Mouse (Mus musculus) liver, embryonic 14.5 days (tissue): ENCODE results near the gene Ush2a. TPM values are rescaled to one million over a fixed set of nuclear protein-coding genes. Genes with fewer than 3 reads are reported as not detected.

Experiments
- ATAC-seq: fragments of 200-750 bp; cut with Nextera tagmentation; 2 replicates; pipeline ENCODE4 v1.8.0; 2017; ENCODE audit warnings: moderate number of reproducible peaks, mild to moderate bottlenecking, moderate library complexity; ENCODE audit not compliant: insufficient read depth
- DNase-seq, 3 experiments: peaks; one replicate each; pipeline ENCODE4 v3.0.0-alpha.2; 2012 to 2013; ENCODE audit warnings: low read depth in 3 of 3, low spot score in 3 of 3
- H3K27ac ChIP-seq: fragments of 300-500 bp; sonication (generic); 2 replicates; pipeline ENCODE4 v1.5.1; 2014; ENCODE audit warnings: moderate library complexity, mild to moderate bottlenecking, control low read depth, inconsistent platforms
- H3K27me3 ChIP-seq: fragments of 300-500 bp; sonication (generic); 2 replicates; pipeline ENCODE4 v1.6.1; 2014; ENCODE audit warnings: mild to moderate bottlenecking, low read length, moderate library complexity; ENCODE audit not compliant: control insufficient read depth, insufficient read depth
- H3K36me3 ChIP-seq: fragments of 300-500 bp; sonication (generic); replicated peaks from 2 replicates; pipeline ENCODE4 v1.6.1; 2014; ENCODE audit warnings: low read depth; ENCODE audit not compliant: control insufficient read depth, insufficient read depth
- H3K4me1 ChIP-seq, 2 experiments: fragments of 200-500 bp in 1 of 2; fragments of 300-500 bp in 1 of 2; sonication (generic) in 1 of 2; replicated peaks; 2 replicates each; pipeline ENCODE4 v1.6.1; 2012 to 2014; ENCODE audit warnings: antibody characterized with exemption in 1 of 2, inconsistent platforms in 1 of 2, low read length in 1 of 2; ENCODE audit not compliant: control insufficient read depth in 2 of 2, insufficient read depth in 2 of 2
- H3K4me2 ChIP-seq: fragments of 300-500 bp; sonication (generic); 2 replicates; pipeline ENCODE4 v1.6.1; 2014; ENCODE audit warnings: low read depth, mild to moderate bottlenecking, control low read depth, moderate library complexity
- H3K4me3 ChIP-seq, 2 experiments: fragments of 200-500 bp in 1 of 2; fragments of 300-500 bp in 1 of 2; sonication (generic) in 1 of 2; 2 replicates each; pipeline ENCODE4 v1.5.1; 2012 to 2014; ENCODE audit warnings: low read depth in 2 of 2, low read length in 2 of 2, mild to moderate bottlenecking in 2 of 2, control low read depth in 1 of 2, inconsistent platforms in 1 of 2, moderate library complexity in 1 of 2; ENCODE audit not compliant: insufficient read depth in 1 of 2
- H3K9ac ChIP-seq: fragments of 300-500 bp; sonication (generic); replicated peaks from 2 replicates; pipeline ENCODE4 v1.6.1; 2014; ENCODE audit warnings: mild to moderate bottlenecking, control low read depth, moderate library complexity
- H3K9me3 ChIP-seq: fragments of 300-500 bp; sonication (generic); 2 replicates; pipeline ENCODE4 v1.6.1; 2016; ENCODE audit warnings: low read length, mixed read lengths; ENCODE audit not compliant: control insufficient read depth
- CTCF ChIP-seq: IDR thresholded peaks from 2 replicates; pipeline ENCODE4 v1.5.1; 2016; ENCODE audit warnings: antibody characterized with exemption, low read depth, control low read depth
- EP300 ChIP-seq: IDR thresholded peaks from 2 replicates; pipeline ENCODE4 v1.6.1; 2016; ENCODE audit warnings: antibody characterized with exemption, low read depth
- WGBS: fragments of 180-500 bp; shearing (Covaris S2); extraction: QIAGEN DNeasy Blood & Tissue Kit; methylation state at CpG from one replicate; pipeline ENCODE4 v1.1.7; 2014; ENCODE audit not compliant: insufficient replicate concordance; 5-methylcytosine and 5-hydroxymethylcytosine counted together
- polyA plus RNA-seq, 2 experiments: library from polyadenylated mRNA; depleted of rRNA in 1 of 2; stranded (reverse) in 1 of 2; unstranded in 1 of 2; fragments of >200 nt; fragmentation: Nextera tagmentation in 1 of 2; extraction: Ambion mirVana in 1 of 2; gene quantifications; 2 replicates each; pipeline versions ENCODE4 v1.2.1 to v1.2.3; 2012 to 2014

Ush2a gene
- polyA plus RNA-seq, 2 experiments = 0.02 TPM; not detected in 1

DNA sequence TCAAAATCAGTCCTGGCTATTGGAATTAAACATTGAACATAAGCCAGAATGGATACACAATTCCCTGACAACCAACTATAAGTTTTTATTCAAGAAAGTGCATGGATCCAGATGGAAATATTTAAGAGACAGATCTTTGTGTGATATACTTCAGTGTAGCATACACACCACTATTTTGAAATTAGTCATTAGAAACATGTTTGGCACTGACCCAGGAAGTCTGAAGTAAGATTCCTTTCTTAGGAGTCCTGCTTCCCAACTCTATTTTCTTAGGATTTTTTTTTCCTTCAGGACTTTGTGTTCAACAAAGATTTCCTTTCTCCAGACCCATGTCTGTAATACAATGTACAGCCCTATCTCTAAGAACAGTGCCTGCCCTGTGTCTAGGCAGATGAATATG, 23.2 kb upstream of the Ush2a start:
- DNase-seq (no peak), ATAC-seq (no peak)
- Histone ChIP-seq H3K4me2 (no peak overlapping the region), H3K9ac (no peak overlapping the region), H3K4me1 (no peaks in the 10 kb centered on the region), H3K27ac (no peak overlapping the region), H3K4me3 (no peak overlapping the region), H3K36me3 (no peaks in the 10 kb centered on the region), H3K9me3 (no peaks in the 10 kb centered on the region), H3K27me3 (no peaks in the 10 kb centered on the region)
- no peak for TF ChIP-seq EP300
- TF ChIP-seq CTCF = no peak

DNA sequence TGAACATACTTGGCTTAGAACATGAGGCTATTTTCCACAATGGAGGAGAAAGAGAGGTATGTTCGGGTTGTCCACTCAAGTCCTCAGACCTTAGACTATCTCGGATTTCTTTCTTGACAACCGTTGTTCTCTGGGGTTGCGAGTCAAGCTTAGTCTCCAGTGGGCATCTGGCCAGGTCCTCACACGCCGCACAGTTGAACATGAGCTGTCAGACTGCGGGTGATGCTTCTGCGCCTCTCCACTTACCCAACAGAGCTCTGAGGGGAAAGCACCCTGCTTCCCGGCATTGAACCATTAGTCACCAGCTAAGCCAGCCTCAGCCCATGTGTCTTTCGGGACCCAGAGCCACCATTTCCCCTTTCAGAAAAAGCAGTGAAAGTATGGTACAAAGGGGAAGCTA, 20.1 kb upstream of the Ush2a start:
- H3K27ac ChIP-seq = no peak overlapping the region
- H3K4me2 ChIP-seq = no peak overlapping the region
- no peaks in the 10 kb centered on the region for H3K9me3 ChIP-seq
- H3K27me3 ChIP-seq = no peaks in the 10 kb centered on the region
- ATAC-seq = no peak
- 68% methylated on average over 10 of the region's 10 CpGs for WGBS
- H3K36me3 ChIP-seq = no peaks in the 10 kb centered on the region
- DNase-seq = no peak
- no peaks in the 10 kb centered on the region for H3K4me1 ChIP-seq
- no peak overlapping the region for H3K9ac ChIP-seq
- no peak overlapping the region for H3K4me3 ChIP-seq
- TF ChIP-seq CTCF (no peak), EP300 (no peak)

DNA sequence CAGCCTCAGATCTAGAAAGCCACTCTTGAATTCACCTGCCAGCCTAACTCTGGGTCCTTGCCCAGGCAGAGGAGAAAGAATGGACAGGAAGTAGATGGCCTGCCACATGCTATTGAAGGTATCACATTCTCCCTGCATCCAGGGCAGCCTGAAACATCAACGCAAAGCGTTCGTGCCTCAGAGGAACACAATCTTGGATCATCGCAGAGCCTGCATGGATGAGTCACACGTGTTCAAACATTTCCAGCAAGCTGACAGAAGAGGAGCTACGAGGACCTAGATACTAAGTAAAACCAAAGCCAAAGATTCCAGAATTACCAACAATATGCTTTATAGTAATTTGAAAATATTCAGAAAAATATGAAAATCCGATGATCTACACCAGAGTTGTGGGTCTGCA, 4.3 kb upstream of the Ush2a start:
- DNase-seq (no peak), ATAC-seq (no peak)
- WGBS = 79% methylated on average over 7 of the region's 7 CpGs
- no peaks in the 10 kb centered on the region for H3K27me3 ChIP-seq
- no peak overlapping the region for H3K9ac ChIP-seq
- H3K4me2 ChIP-seq = no peak overlapping the region
- TF ChIP-seq EP300 (no peak), CTCF (no peak)
- no peaks in the 10 kb centered on the region for H3K36me3 ChIP-seq
- no peaks in the 10 kb centered on the region for H3K4me1 ChIP-seq
- H3K4me3 ChIP-seq = no peak overlapping the region
- no peaks in the 10 kb centered on the region for H3K9me3 ChIP-seq
- H3K27ac ChIP-seq = no peak overlapping the region

DNA sequence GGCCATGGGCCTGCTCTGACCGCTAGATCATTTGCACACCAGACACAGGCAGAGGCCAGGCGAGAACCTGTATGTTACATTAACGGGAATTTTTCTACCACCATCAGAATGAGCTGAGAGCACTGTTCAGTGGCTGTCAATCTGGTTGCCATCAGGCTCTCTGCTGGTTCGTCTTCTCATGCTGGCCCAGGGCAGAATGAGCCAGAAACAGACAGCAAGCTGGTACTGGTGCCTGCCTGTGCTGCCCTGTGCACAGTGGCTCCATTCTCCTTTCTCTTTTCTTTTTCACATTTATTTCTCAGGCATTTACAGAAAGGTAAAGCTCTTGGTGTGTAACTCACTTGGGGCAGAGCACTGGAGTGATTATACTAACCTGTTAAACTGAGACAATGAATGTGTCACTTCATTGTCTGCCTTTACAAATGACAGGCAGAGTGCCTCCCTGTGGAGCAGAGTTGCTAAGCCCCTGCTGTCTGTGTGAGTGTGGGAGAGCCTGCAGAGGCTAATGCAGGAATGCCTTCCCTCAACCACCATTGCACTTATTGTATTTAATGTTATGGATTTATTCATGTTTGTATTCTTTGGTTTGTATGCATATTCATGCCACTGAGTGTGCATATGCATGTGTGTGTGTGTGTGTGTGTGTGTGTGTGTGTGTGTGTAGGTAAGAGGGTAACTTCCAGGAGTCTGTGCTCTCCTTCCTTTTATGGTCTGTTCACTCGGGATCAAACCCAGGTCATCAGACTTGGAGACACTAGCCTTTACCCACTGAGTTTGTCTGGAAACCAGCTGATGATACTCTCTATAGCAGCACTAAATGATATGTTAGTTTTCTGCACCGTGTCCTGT, 1.3 kb upstream of the Ush2a start:
- Histone ChIP-seq H3K4me1 (no peaks in the 10 kb centered on the region), H3K4me3 (no peak overlapping the region), H3K27ac (no peak overlapping the region), H3K9ac (no peak overlapping the region), H3K4me2 (no peak overlapping the region), H3K36me3 (no peaks in the 10 kb centered on the region), H3K27me3 (no peaks in the 10 kb centered on the region), H3K9me3 (no peaks in the 10 kb centered on the region)
- DNase-seq = no peak
- no peak for TF ChIP-seq CTCF
- no peak for TF ChIP-seq EP300
- 60% methylated on average over 6 of the region's 6 CpGs for WGBS
- ATAC-seq = no peak

- WGBS = 65% methylated on average over 11 of the region's 11 CpGs
- no peak for DNase-seq
Observed at GRCm38 (mm10) chr1:188267127-188267722, 5.4 kb downstream of the Ush2a start.

More at GRCm38 (mm10) chr1:188267127-188267722, 5.4 kb downstream of the Ush2a start:
- H3K9ac ChIP-seq = no peak overlapping the region
- H3K27ac ChIP-seq = no peak overlapping the region
- no peaks in the 10 kb centered on the region for H3K9me3 ChIP-seq
- TF ChIP-seq EP300 (no peak), CTCF (no peak)
- no peaks in the 10 kb centered on the region for H3K36me3 ChIP-seq
- H3K27me3 ChIP-seq = no peaks in the 10 kb centered on the region
- no peak overlapping the region for H3K4me2 ChIP-seq
- no peak for ATAC-seq
- H3K4me1 ChIP-seq = no peaks in the 10 kb centered on the region
- no peak overlapping the region for H3K4me3 ChIP-seq
